Mouse (Mus musculus): ENCODE results near the gene Hmg20b. TPM values are rescaled to one million over a fixed set of nuclear protein-coding genes. Genes with fewer than 3 reads are reported as not detected.

Gene Hmg20b
- polyA plus RNA-seq, 1 experiment from 2014 or later, result 36.5 TPM

DNA sequence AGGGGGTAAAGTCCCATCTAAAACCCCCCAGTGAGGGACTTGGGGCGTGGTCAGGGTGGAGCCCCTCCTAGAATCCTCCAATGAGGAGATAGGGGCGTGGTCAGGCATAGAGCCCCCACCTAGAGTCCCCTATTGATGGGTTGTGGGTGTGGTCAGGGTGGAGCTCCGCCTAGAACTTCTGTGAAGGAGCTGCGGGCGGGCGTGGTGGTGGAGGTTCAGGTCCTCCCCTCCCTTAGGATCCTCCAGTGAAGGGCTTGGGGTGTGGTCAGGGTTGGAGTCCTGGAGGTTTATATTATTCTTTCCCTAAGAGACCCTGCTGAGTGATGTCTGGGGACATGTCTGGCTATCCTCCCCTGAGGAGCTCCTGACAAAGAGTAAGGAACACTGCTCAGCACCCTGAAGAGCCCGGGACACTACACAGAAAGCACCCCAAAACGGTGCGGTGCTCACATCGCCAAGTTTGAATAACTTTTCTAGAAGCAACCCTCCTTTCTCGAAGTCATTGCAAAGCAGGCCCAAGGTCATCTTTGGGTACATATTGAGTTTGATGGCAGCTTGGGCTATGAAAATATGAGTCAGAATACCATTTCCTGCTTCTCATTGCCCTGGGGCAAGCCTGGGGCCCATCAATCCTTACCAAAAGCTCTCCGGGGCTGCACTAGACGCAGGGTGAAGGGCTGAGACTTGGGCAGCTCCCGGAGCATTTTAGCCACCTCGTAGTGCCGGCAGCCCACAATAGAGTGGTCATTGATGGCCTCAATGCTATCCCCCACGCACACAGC is 9.5 kb downstream of the Hmg20b start:
- 39% methylated on average over 17 of the region's 17 CpGs for WGBS
- Histone ChIP-seq H3K9ac (replicated peaks; ENCODE audit: low read length) (no peak overlapping the region), H3K4me1 (ENCODE audit: control insufficient read depth, insufficient read depth, low read length) (0 out of 2 replicates have a peak, but pooled peaks cover 3% of the 10 kb centered on the region), H3K36me3 (ENCODE audit: control insufficient read depth, insufficient read depth, low read length) (no peaks in the 10 kb centered on the region), H3K27ac (replicated peaks; ENCODE audit: low read depth, low read length) (no peak overlapping the region), H3K4me3 (replicated peaks; ENCODE audit: low read depth, low read length) (no peak overlapping the region), H3K27me3 (ENCODE audit: control insufficient read depth, insufficient read depth, low read length) (peaks cover 43% of the 10 kb centered on the region), H3K9me3 (ENCODE audit: control insufficient read depth, low read length) (no peaks in the 10 kb centered on the region), H3K4me2 (ENCODE audit: low read length) (no peak overlapping the region)
- ATAC-seq (ENCODE audit: low FRiP score, low TSS enrichment), result no peak
- no peak for DNase-seq

DNA sequence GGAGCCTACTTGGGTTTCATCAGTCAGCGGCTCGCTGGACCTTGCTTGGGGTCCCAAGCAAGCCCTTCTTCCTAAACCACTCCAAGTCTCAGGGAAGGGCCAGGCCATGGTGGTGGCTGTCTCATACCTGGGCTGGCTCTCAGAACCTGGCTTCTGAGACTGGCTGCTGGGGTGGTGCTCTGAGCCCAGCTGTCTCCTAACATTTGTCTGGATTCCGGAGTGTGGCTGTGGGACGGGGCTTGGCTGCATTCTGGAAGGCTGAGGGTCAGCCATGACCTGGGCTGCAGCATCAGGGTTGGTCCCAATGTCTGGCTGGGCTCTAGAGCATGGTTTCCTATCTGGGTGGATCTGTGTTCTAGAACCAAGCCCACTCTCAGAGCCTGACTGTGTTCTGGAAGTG is 13.7 kb downstream of the Hmg20b start:
- H3K36me3 ChIP-seq (ENCODE audit: control insufficient read depth, insufficient read depth, low read length), result no peaks in the 10 kb centered on the region
- H3K27ac ChIP-seq (replicated peaks; ENCODE audit: low read depth, low read length), result no peak overlapping the region
- WGBS, result 95% methylated on average over 4 of the region's 4 CpGs
- no peak overlapping the region for H3K9ac ChIP-seq (replicated peaks; ENCODE audit: low read length)
- no peaks in the 10 kb centered on the region for H3K4me1 ChIP-seq (ENCODE audit: control insufficient read depth, insufficient read depth, low read length)
- H3K27me3 ChIP-seq (ENCODE audit: control insufficient read depth, insufficient read depth, low read length), result peaks cover 15% of the 10 kb centered on the region; the same call in 1 of the 2 replicates
- no peaks in the 10 kb centered on the region for H3K9me3 ChIP-seq (ENCODE audit: control insufficient read depth, low read length)
- H3K4me2 ChIP-seq (ENCODE audit: low read length), result no peak overlapping the region
- DNase-seq, result no peak
- no peak for ATAC-seq (ENCODE audit: low FRiP score, low TSS enrichment)
- no peak overlapping the region for H3K4me3 ChIP-seq (replicated peaks; ENCODE audit: low read depth, low read length)

DNA sequence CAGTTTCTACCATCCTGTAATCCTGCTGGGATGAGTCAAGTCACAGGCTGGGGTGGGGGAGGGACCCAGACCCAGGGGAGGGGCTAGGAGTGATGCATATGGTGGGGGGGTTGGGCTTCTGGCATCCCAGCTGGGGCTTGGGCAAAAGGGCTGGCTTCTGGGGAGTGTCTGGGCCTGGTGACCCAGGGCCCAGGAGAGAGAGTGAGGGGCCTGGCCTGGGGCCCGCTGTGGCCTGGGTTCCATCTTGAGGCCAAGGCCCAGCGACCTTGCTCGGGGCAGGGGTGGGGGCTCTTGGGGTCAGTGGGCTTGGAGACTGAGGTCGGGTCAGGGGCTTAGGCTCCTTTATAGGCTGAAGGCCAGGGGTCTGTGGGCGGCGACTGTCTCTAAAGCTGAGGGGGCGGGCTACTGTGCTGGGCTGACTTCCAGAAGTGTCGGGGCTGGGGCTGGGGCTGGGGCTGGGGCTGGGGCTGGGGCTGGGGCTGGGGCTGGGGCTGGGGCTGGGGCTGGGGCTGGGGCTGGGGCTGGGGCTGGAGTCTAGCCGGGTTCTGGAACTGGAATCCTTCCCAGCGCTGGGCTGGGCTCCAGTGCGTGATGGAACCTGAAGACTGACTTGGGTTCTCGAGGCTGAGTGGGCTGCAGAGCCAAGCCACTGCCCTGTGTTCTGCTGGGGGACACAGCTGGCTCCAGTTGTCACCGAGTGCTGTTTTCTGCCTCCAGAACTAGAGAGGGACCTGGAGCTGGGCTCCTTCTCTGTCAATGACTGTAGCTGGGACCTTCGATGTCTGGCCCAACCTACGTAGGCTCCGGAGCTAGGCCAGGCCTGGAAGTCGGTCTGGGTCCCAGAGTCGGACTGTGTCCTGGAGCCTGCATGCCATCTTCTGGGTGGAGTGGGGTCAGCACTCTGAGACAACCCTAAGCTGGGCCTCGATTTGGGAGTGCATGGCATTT is 14.6 kb downstream of the Hmg20b start:
- Histone ChIP-seq H3K4me1 (ENCODE audit: control insufficient read depth, insufficient read depth, low read length) (no peaks in the 10 kb centered on the region), H3K36me3 (ENCODE audit: control insufficient read depth, insufficient read depth, low read length) (no peaks in the 10 kb centered on the region), H3K4me2 (ENCODE audit: low read length) (no peak overlapping the region), H3K4me3 (replicated peaks; ENCODE audit: low read depth, low read length) (no peak overlapping the region), H3K9ac (replicated peaks; ENCODE audit: low read length) (no peak overlapping the region), H3K9me3 (ENCODE audit: control insufficient read depth, low read length) (no peaks in the 10 kb centered on the region), H3K27me3 (ENCODE audit: control insufficient read depth, insufficient read depth, low read length) (peaks cover 13% of the 10 kb centered on the region; the same call in 1 of the 2 replicates), H3K27ac (replicated peaks; ENCODE audit: low read depth, low read length) (no peak overlapping the region)
- DNase-seq (no peak), ATAC-seq (ENCODE audit: low FRiP score, low TSS enrichment) (no peak)
- WGBS, result 34% methylated on average over 19 of the region's 19 CpGs

DNA sequence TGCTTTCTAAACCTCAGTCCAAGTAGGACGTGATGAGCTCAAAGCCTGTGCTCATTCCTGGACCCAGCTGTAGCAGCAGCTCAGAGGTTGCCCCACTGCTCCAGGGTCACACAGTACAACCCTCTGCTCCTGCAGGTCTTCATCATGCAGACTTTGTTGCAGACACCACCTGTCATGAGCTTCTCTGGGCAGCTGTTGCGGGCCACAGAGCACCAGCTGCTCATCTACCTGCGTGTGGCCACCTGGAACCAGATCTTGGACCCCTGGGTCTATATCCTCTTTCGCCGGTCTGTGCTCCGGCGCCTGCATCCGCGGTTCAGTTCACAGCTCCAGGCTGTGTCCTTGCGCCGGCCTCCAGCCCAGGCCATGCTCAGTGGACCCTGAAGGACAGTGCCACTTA is 16.0 kb downstream of the Hmg20b start:
- Histone ChIP-seq H3K4me3 (replicated peaks; ENCODE audit: low read depth, low read length) (no peak overlapping the region), H3K36me3 (ENCODE audit: control insufficient read depth, insufficient read depth, low read length) (no peaks in the 10 kb centered on the region), H3K27ac (replicated peaks; ENCODE audit: low read depth, low read length) (no peak overlapping the region), H3K4me1 (ENCODE audit: control insufficient read depth, insufficient read depth, low read length) (no peaks in the 10 kb centered on the region), H3K4me2 (ENCODE audit: low read length) (no peak overlapping the region), H3K9me3 (ENCODE audit: control insufficient read depth, low read length) (no peaks in the 10 kb centered on the region), H3K27me3 (ENCODE audit: control insufficient read depth, insufficient read depth, low read length) (peaks cover 13% of the 10 kb centered on the region; the same call in 1 of the 2 replicates), H3K9ac (replicated peaks; ENCODE audit: low read length) (no peak overlapping the region)
- no peak for ATAC-seq (ENCODE audit: low FRiP score, low TSS enrichment)
- DNase-seq, result no peak
- WGBS, result 54% methylated on average over 11 of the region's 11 CpGs

DNA sequence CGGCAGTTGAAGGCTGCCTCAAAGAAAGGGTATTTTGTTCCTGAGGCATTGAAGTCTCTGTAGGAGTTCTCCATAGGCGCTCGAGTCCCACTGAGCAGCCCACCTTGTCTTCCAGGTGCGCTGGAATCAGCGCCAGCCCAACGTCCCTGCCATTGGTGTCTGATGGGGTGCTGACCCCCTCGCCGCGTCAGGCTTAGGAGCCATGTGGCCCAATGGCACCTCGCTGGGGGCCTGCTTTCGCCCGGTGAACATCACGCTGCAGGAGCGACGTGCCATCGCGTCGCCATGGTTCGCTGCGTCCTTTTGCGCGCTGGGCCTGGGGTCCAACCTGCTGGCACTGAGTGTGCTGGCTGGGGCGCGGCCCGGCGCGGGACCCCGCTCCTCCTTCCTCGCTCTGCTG is 18.0 kb downstream of the Hmg20b start:
- no peak overlapping the region for H3K4me3 ChIP-seq (replicated peaks; ENCODE audit: low read depth, low read length)
- no peak overlapping the region for H3K27ac ChIP-seq (replicated peaks; ENCODE audit: low read depth, low read length)
- H3K36me3 ChIP-seq (ENCODE audit: control insufficient read depth, insufficient read depth, low read length), result peaks cover 8% of the 10 kb centered on the region; the same call in 1 of the 2 replicates
- H3K4me1 ChIP-seq (ENCODE audit: control insufficient read depth, insufficient read depth, low read length), result no peaks in the 10 kb centered on the region
- no peak for DNase-seq
- H3K27me3 ChIP-seq (ENCODE audit: control insufficient read depth, insufficient read depth, low read length), result peaks cover 13% of the 10 kb centered on the region; the same call in 1 of the 2 replicates
- no peak for ATAC-seq (ENCODE audit: low FRiP score, low TSS enrichment)
- no peak overlapping the region for H3K4me2 ChIP-seq (ENCODE audit: low read length)
- WGBS, result 12% methylated on average over 29 of the region's 29 CpGs
- no peak overlapping the region for H3K9ac ChIP-seq (replicated peaks; ENCODE audit: low read length)
- H3K9me3 ChIP-seq (ENCODE audit: control insufficient read depth, low read length), result no peaks in the 10 kb centered on the region

DNA sequence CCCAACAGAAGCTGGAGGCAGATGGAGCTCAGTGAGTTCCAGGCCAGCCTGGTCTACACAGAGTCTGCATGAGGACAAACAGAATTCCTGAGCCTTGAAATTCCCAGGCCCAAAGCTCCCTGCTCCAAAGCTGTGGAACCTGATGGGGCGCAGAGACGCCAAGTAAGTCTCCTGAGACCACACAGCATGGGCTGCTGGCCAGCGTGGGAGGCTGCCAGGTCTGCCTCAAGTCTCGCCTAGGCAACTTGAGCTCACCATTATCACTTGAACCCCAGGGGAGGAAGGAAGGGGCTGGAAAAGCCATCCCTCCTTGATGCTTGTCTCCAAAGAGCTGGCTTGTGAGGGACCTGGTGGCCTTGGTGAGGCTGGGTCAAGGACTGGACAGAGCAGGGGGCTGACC is 20.3 kb downstream of the Hmg20b start:
- no peak for DNase-seq
- Histone ChIP-seq H3K27ac (replicated peaks; ENCODE audit: low read depth, low read length) (no peak overlapping the region), H3K4me1 (ENCODE audit: control insufficient read depth, insufficient read depth, low read length) (no peaks in the 10 kb centered on the region), H3K27me3 (ENCODE audit: control insufficient read depth, insufficient read depth, low read length) (peaks cover 13% of the 10 kb centered on the region; the same call in 1 of the 2 replicates), H3K4me3 (replicated peaks; ENCODE audit: low read depth, low read length) (no peak overlapping the region), H3K9ac (replicated peaks; ENCODE audit: low read length) (no peak overlapping the region), H3K9me3 (ENCODE audit: control insufficient read depth, low read length) (no peaks in the 10 kb centered on the region), H3K36me3 (ENCODE audit: control insufficient read depth, insufficient read depth, low read length) (peaks cover 31% of the 10 kb centered on the region), H3K4me2 (ENCODE audit: low read length) (no peak overlapping the region)
- ATAC-seq (ENCODE audit: low FRiP score, low TSS enrichment), result no peak
- 64% methylated on average over 4 of the region's 4 CpGs for WGBS

DNA sequence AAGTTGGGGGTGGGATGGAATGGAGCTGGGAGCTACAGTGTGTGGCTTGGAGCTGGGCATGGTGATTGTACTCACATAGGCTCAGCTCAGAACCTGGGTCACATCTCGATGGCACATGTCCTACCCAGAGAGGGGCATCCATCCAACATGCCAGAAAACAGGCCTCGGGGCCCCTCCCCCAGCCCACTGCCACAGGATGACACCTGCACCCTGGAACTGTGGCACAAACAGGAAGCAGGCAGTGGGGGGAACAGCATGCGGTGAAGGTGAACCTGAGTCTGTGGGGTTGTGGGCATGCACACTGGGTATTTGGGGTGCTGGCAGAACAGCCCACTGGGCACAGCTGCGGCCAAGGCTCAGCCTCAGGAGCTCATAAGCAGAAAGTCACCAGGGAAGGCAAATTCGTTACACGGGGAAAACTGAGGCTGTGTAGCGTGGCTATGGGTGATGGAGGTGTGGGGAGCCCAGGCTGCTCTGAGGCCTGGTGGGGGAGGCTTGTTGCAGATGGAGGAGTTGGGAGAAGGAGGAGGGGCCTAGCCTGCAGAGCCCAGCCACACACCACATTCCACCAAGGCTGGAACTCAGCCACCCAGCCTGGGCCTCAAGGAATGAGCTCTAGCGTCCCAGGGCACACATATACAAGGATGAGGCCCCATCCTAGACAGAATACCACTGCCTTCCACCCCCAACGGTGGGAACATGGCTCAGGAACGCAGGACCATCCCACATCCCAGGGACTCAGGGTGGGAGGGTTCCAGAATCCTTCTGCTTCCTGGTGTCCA is 20.9 kb downstream of the Hmg20b start:
- Histone ChIP-seq H3K4me2 (ENCODE audit: low read length) (no peak overlapping the region), H3K27ac (replicated peaks; ENCODE audit: low read depth, low read length) (no peak overlapping the region), H3K4me3 (replicated peaks; ENCODE audit: low read depth, low read length) (no peak overlapping the region), H3K27me3 (ENCODE audit: control insufficient read depth, insufficient read depth, low read length) (peaks cover 10% of the 10 kb centered on the region; the same call in 1 of the 2 replicates), H3K9ac (replicated peaks; ENCODE audit: low read length) (no peak overlapping the region; the same call in 1 of the 2 replicates), H3K9me3 (ENCODE audit: control insufficient read depth, low read length) (no peaks in the 10 kb centered on the region), H3K36me3 (ENCODE audit: control insufficient read depth, insufficient read depth, low read length) (peaks cover 37% of the 10 kb centered on the region), H3K4me1 (ENCODE audit: control insufficient read depth, insufficient read depth, low read length) (no peaks in the 10 kb centered on the region)
- ATAC-seq (ENCODE audit: low FRiP score, low TSS enrichment) (no peak), DNase-seq (no peak)
- 77% methylated on average over 10 of the region's 10 CpGs for WGBS

DNA sequence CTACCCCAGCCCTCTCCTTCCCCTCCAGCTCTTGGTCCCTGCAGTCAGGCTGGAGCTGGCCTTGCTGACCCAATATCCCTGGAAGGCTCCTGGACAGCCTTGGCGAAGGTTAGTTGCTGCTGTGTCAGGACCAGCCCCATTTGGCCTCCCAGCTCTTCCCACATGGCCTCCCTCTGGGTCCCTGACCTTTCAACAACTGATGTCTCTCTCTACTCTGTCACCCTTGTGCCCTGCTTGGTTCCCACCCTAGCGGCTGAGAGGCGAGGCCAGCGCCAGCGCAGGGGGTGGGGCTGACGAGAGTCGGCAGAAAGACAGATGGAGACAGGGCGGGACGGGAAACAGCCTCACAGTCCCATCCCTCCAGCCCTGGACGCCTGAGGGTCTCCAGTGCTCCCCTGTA is 21.9 kb downstream of the Hmg20b start, which contains the start of gene Tbxa2r:
Tbxa2r (plus strand) TSS at position 346 of the 400 bp plus-strand sequence.
- Histone ChIP-seq H3K4me2 (ENCODE audit: low read length) (no peak within 1 kb of the TSS), H3K36me3 (ENCODE audit: control insufficient read depth, insufficient read depth, low read length) (peaks cover 47% of the 10 kb centered on the region), H3K4me3 (replicated peaks; ENCODE audit: low read depth, low read length) (no peak within 1 kb of the TSS), H3K27ac (replicated peaks; ENCODE audit: low read depth, low read length) (no peak within 1 kb of the TSS; the same call in 1 of the 2 replicates), H3K9me3 (ENCODE audit: control insufficient read depth, low read length) (no peaks in the 10 kb centered on the region), H3K4me1 (ENCODE audit: control insufficient read depth, insufficient read depth, low read length) (no peaks in the 10 kb centered on the region), H3K9ac (replicated peaks; ENCODE audit: low read length) (no peak within 1 kb of the TSS; the same call in 1 of the 2 replicates), H3K27me3 (ENCODE audit: control insufficient read depth, insufficient read depth, low read length) (peaks cover 8% of the 10 kb centered on the region; the same call in 1 of the 2 replicates)
- no peak for DNase-seq
- 18% methylated on average over 10 of the region's 10 CpGs for WGBS
- no peak for ATAC-seq (ENCODE audit: low FRiP score, low TSS enrichment)
